Mouse (Mus musculus) testis, postnatal 10 days (tissue): ENCODE measurements around the gene Hist1h4f.
"Not testable (repeated sequence)": the region's sequence is repeated elsewhere in the genome, so short reads cannot be mapped to it uniquely, and the experiment has no call there.

Experiments
- DNase-seq: peaks from one replicate; pipeline ENCODE4 v3.0.0; 2021; ENCODE audit warnings: low spot score

The Hist1h4f gene

DNA sequence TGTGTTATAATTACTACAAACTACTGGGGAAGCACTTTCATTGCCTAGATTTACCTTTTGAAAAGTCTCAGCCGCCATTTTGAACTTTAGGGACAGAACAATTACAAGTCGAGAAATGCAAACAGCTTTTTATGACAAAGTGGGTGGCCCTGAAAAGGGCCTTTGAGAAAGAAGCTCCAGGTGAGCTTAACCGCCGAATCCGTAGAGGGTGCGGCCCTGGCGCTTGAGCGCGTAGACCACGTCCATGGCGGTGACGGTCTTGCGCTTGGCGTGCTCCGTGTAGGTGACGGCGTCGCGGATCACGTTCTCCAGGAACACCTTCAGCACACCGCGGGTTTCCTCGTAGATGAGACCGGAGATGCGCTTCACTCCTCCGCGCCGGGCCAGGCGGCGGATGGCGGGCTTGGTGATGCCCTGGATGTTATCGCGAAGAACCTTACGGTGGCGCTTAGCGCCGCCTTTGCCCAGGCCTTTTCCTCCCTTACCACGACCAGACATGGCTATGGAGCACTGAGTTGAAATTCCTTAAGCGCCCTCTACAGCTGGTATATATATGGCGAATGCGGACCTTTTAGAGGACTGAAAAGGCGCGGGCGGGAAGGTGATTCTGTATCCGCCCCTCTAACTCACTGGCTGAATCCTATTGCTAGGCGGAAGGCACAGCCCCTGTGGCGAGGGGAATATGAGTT lies at the start of gene Hist1h4f:
Gene Hist1h4f, minus strand, starts transcription at position 503 of the 689 bp plus-strand sequence.
- DNase-seq = peak; percentile 81

DNA sequence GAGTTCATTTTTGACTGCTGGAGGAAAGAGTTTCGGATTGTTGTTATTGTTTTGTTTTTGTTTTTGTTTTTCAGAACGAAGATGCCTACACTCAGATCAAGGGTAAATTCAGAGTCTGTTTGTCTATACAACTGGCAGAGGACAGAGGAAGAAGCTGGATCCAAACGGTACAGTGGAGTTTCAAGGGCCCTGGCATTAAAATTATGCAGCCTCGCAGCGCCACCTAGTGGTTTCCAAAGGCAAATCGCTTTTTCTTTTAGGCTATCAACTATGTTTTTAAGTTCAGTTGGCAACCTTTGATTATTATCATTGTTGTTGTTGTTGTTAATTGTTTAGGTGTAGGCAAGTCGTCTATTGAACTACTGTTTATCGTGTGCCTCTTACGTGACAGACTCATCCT lies 46.5 kb upstream of the Hist1h4f start:
- peak; percentile 89 for DNase-seq

DNA sequence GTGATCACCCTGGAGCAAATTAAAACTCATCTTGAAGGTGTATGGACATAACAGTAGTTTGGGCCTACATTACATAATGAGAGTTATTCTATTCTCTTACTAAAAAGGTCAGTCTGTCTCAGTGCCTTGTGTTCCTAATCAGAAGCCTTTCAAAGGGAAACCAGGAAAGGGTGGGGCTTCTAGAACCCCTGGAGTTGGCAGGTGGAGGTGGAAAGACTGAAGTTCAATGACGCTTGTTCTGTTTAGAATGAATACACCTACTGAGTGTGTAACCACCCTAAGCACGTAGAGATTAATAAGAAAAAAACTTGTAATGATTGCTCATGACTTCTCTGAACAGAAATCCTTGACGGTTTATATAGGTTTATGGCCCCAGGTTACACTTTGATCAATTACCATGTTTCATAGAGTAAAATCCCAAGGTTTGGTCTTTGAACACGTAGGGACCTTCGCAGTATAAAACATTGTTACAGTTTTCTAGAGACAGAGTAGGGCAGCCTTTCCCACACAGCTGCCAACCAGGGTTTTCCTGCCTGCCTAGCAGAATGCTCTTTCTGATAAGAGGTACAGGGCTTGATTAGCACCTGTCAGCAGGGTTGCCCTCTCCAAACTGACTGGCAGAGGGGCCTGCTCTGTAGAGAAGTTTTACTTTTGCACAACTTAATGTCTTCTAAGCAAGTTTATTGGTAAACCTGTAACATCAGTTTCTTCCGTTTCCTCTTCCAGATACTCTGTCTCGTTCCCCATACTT lies 44.3 kb upstream of the Hist1h4f start:
- DNase-seq = no peak

DNA sequence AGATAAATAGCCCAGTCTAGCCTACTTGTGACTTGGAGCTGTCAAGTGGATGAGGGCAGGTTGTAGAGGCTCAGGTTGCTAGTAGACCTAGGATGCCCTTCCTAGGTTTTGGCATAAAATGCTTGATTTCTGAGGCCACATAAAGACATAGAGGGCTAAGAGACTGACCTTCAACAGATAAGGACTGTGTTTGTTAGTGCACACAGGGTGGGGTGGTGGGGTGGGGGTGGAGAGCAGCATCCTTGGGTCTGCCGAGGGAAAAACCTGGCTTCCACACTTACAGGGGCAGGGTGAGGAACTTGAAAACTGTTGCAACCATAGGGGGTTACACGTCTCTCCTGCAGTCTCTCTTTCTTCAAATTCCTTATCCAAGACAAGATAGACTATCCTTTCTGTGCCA lies 43.7 kb upstream of the Hist1h4f start:
- no peak for DNase-seq

DNA sequence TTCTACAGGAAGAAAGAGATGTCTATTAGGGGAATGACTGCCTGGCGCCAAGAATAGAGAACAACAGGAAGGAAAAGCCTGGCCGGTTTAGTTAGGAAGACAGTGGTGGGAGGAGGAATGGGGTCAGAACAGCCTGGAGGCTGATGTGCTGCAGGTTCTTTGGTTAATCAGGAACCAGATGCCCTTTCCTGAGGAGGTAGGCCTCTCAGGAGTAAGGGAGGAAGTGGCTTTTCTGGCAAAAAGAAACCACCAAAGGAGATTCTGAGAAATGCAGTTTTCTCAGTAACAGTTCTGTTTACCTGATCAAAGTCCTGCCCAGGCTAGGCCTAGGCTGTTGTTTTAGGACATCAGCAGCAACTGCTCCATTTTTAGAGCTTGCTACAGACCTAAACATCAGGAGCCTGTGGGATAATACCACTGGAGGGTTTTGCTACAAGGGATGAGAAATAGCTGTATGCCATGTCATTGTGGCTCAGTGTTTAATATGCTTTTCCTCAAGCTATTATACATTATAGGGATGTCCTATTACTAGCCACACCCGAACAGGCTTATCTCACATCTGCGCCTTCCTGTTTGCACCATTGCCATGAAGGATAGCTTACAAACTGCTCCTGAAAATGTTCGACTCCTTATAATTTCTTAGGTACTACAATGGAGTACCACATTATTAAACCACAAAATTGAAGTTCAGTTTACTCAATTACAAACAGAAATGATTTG lies 41.8 kb upstream of the Hist1h4f start:
- DNase-seq = no peak

DNA sequence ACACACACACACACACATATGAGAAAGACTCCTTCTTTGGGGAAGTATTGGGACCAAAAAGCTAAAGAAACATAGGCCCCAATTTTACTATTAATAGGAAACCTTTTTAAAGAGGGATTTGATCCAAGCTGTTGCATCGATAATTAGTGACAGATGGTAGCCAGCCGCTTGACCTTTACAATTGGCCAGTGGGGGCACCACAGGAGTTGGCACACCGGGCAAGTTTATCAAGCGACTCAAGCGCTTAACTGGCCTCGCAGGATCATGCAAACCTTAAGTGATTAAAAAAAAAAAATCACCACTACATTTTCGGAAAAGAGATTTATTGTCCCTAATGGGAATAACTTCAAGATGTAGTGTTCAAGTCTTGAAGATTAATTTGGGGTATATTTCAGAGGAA lies 41.2 kb upstream of the Hist1h4f start:
- DNase-seq = no peak

DNA sequence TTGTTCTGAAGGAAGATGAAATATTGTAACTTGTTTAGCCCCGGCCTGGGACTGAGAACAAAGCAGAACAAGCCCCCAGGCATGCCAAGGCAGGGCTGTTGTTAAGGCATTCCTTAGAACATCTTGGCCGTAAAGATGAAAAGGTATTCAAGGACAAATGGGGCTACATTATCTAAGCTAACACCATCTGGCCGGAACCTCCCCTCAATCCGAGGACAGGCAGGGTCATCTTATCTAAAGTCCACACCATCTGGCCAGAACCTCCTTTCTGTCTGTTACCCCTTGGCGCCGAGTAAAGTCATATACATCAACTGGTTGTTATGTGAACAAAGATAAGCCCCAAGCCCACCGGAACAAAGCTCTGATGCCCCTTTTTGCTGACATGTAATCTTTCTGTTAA lies 40.4 kb upstream of the Hist1h4f start:
- not testable (repeated sequence) for DNase-seq

DNA sequence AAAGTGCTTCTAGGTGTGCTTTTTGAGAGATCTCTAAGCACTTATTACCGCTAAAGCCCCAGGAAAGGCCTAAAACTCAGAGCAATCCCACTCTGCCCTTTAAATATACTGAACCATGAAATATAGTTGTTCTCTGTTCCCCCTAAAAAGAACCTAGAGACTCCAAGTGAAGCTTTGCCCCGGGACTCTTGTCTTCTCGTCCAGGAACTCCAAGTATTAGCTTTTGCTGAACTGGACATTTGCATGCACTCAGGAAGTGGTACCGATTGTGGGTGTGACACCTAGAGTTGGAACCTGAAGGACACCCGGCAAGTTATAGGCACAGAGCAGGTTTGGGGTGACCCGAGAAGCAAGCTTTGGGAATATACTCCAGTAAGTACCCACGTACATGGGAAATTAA lies 39.8 kb upstream of the Hist1h4f start:
- DNase-seq = no peak

DNA sequence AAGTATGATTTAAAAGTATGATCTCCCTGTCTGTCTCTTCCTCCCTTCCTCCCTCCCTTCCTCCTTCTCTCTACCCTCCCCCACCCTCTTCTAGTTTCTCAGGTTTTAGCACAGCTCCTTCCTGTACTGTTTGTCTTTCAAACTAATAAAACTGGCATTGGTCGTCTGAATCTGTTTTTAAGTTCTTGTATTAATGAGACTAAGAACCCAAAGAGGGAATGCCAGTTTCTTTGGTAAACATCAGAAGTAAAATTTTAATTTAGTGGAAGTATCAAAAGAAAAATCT lies 35.4 kb upstream of the Hist1h4f start:
- no peak for DNase-seq

DNA sequence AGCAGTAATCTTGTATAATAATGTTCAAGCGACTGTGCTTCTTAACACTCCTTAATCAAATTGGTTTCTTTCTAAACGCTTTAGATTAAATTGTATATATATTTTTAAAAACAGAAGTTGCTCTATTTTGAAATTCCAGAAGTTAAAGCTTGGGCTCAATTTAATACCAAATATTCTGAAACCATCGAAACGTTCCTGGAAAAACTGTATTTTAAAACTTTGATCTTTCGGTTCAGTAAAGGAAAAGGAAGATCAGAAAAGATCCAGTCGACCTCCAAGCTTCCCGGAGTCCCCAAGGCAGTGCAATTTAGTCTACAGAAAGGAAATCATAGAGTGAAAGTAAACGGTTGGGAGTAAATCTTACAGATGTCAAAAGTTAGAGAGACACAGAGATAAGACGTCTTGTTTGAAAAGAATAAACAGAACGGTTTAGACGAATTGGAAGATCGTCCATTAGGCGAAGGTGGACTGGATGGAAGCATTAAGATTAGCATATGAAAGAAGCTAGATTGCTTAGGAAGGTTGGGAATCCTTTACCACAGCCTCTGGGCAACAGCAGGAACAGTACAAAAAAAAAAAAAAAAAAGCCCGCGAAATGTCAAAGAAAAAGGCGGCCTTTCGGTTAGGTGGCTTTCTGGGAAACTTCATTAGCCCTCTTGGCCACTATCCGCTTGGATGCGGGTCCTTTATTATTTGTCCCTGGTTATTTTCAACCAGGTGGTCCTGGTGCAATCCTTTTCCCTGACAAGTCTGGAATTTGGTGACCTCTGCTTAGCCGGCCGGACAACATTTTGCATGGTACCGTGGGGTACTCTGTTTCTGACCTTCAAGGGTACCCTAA lies 34.9 kb upstream of the Hist1h4f start:
- DNase-seq = no peak

DNA sequence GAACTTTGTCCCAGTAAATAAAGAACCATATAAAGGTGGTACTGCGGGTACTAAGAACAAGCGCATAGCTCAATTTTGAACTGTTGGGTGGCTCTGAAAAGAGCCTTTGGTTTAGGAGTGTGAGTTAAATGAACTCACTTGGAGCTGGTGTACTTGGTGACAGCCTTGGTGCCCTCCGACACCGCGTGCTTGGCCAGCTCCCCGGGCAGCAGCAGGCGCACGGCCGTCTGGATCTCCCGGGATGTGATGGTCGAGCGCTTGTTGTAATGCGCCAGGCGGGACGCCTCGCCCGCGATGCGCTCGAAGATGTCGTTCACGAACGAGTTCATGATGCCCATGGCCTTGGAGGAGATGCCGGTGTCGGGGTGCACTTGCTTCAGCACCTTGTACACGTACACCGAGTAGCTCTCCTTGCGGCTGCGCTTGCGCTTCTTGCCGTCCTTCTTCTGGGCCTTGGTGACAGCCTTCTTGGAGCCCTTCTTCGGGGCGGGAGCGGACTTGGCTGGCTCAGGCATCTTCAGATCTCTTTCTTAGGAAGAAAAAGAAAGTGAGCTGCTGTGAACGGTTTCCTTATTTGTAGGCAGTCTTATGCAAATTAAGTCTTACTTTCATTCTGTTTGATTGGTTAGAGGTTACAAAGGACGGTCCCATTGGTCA lies 34.1 kb upstream of the Hist1h4f start:
- DNase-seq = peak; percentile 58

DNA sequence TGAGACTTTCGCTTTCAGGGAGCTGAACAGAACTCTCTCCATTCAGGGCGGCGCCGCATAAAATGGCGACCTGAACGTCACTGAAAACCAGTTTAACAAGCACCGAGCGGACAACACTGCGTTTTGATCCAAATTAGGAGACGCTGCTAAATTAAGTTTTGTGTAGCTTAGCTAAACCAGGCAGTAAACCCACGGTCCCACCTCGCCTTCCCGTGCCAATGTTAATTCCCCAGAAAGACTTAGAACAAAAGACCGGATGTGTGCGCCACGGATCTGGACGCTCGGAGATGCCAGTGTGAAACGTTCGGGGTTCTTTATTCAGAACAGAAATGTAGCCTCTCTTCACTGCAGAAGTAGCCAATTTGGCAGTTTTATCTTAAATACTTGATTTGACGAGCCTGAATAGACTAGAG lies 33.6 kb upstream of the Hist1h4f start:
- DNase-seq = peak; percentile 74

DNA sequence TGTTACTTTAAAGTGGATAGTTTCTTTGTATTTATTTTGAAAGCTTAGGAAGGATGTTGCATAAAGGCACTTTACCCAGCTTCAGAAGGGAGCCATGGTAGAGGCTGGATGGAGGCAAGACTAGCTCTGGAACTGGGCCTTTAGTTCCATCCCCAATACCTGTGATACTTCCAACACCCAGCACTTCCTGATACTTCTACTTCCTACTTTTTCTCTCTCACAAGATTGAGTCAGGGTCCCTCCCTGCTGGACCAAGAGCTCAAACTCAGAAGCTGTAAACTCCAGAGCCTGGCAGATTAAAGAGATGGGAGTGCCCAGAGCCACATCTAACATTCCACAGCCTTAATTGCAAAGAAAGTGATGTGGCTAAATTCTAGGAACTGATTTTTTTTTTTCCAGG lies 32.9 kb upstream of the Hist1h4f start:
- no peak for DNase-seq

DNA sequence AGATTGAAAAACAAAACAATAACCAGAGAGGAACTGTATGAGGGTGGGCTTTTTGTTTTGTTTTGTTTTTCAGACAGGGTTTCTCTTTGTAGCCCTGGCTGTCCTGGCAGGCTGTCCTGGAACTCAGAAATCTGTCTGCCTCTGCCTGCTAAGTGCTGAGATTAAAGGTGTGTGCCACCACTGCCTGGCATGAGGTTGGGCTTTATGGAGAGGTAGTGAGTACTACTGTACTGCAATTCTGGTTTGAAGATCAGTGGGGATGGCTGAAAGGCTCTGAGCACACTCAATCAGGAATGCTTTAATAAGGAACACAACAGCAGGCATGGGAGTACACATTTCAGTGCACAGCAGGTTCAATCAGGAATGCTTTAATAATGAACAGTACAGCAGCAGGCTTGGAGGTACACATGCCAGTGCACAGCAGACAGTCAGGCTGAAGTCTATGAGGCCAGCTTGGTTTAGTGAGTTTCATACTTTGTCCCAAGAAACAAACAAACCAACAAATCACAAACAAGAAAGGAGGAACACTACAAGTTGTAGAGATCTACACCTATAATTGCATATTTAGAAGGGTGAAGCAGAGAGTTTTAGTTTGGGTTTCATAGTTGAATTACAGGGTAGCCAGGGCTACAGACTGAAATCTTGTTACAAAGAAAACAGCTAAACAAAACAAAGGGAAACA lies 32.1 kb upstream of the Hist1h4f start:
- DNase-seq = no peak

DNA sequence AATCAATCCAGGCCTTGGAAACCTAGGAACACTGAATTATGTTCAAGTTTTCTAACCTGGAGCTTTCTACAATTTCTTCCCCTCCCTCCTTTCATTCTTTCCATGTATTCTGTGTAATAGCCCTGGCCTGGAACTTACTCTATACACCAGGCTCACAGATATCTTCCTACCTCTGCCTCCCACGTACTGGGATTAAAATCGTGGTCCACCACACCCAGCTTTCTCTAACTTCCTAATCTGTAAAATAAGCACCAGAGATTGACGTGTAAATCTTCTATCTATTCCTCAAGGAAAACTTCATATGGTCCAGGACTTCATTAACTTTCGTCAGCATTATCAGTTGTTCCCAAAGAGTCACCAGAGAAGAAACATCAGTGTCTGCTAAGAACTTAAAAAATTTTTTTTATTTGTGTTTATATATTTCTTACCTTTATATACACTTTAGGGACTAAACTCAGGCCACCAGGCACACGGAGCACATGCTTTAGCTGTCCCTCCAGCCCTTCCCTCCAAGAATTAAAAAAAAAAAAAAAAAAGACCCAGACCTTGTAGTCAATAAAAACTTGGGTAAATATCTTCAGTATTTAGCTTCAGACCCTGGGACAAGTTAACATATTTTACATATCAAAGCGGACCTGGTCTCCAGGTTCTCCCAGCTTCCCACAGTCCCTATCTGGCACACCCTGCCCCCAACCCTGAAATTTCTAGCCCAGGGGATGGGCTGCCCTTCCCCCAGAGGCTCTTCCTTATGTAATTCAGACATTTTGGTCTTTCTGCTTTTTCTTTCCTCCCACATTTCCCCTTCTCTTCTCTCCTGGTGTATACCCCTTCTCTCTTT lies 31.0 kb upstream of the Hist1h4f start:
- DNase-seq = no peak

DNA sequence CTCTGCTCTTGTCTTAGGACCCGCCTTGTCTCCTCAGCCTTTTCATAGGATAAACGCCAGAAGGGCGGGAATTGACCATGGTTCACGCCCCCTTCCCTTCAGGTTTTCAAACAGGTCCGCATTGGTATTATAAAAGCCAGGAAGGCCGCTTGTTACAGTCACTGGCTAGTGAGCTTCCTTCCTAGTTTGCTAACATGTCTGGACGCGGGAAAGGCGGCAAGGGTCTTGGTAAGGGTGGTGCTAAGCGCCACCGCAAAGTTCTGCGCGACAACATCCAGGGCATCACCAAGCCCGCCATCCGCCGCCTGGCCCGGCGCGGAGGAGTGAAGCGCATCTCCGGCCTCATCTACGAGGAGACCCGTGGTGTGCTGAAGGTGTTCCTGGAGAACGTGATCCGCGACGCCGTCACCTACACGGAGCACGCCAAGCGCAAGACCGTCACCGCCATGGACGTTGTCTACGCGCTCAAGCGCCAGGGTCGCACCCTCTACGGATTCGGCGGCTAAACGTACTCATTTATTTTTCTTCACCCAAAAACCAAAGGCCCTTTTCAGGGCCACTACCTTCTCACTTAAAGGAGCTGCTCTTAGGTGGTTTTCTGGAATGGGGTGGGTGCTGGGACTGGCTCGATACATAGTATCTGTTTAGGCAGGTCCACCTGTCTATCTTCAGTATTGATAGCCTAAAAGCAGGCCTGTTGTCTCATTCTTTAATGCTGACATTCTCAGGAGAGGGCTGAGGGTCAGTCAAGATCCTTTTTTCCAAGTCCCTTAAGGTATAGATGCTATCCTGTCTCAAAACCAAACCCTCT lies 30.2 kb upstream of the Hist1h4f start, which contains the start of gene Hist1h4d:
Gene Hist1h4d, plus strand, starts transcription at position 191 of the 811 bp plus-strand sequence.
- peak; percentile 91 for DNase-seq

DNA sequence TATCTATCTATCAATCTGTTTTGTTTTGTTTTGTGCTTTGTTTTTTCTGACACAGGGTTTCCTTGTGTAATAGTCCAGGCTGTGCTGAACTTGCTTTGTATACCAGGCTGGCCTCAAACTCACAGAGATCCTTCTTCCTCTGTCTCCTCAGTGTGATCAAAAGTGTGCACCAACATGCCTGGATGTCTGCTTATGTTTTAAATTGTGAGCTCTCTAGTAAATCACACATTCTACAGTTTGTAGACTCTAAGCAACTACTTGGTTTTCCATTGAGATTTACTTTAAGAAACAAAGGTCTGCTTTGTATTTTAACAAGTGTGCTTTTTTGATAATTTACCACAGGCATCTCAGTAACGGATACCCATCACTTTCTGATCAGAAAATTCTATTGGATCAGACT lies 26.4 kb upstream of the Hist1h4f start:
- DNase-seq = no peak

DNA sequence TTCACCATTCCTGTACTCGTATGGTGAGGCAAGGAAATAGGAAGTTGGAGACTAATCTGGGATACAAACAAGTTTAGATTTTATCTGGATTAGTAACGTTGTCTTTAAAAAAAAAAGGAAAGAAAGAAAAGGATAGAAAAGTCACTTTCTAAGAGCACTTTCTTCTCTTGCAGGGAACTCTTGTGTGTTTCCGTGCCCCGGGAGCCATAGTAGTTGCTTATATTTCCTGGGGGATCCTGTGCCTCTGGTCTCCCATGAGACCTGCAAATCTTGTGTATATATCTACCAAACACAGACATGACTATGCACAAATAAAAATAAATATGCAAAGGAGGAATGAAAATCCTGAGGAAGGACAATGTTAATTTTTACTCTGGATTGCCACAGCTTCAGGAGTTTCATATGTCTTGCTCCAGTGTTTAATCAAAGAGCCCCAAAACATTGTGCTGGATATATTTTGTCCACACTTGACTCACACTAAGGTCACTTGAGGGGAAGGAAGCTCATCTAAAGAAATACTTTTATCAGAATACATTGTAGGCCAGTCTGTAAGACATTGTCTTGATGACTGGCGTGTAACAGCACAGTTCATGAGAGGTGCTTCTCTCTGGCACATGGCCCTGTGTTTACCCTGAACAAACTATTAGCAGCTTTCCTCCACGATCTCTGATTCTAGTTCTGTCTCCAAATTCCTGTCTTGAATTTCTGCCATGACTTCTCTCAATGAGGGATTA lies 25.6 kb upstream of the Hist1h4f start:
- no peak for DNase-seq
